Mouse (Mus musculus): ENCODE data around the gene Mapt. TPM values are rescaled to one million over a fixed set of nuclear protein-coding genes. Genes with fewer than 3 reads are reported as not detected.

The Mapt gene
- polyA plus RNA-seq, 1 experiment = 77.9 TPM

DNA sequence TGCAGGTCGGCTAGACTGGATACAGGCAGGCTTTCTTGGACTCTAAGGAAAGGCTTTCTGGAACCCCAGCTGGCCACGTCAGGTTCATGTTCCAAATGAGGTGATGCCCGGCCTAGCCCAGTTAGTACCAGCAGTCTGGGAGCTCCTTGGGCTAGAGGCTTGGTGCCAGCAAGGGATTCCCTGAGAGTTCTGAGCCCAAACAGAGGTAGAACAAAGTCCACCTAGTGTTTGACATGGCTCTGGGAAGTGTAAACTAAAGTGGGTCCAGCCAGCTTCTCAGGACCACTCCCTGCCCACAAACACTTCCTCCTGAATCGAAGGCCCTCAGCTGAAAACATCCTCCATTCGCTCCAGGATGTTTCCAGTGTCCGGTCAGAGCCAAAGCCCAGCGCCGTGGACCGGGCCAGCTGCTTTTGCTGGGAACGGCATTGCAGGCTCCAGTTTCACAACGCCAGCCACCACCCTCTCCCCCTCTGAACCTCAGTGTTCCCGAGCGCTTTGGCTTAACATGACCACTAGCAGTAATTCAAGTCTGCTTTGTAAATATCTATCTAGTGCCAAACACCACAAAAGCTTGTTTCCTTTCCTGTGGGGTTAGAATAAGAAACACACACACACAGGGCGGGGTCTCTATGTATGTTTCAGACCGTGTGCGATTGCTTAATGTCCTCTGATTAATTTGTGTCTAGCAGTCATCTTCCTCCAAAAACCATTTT, 85.7 kb downstream of the Mapt start:
- DNase-seq = peak; percentile 44
- H3K4me3 ChIP-seq (replicated peaks; ENCODE audit: extremely low read depth, low read depth, low read length) = no peak overlapping the region

DNA sequence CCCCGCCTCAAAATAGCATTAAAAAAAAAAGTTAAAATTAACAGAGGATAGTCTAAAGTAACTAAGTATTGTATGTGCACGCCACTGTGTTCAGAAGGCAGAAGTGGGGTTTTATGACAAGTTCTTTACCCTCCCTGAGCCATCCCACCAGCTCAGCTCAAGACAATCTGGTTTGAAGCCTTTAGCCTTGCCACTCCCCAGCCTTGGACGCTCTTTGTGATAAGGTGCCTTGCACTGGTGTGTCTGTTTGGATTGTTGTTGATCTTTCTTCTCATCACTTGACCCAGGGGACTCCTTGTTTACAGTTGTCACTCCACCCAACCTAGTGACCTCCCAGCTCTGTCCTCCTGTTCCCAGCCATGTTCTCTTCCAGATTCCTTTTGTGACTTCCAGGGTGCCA, 86.4 kb downstream of the Mapt start:
- Histone ChIP-seq H3K4me3 (replicated peaks; ENCODE audit: extremely low read depth, low read depth, low read length) (no peak overlapping the region), H3K4me1 (ENCODE audit: control insufficient read depth, insufficient read depth, low read length) (peaks cover 13% of the 10 kb centered on the region)
- no peak for DNase-seq
- TF ChIP-seq CTCF (IDR thresholded peaks at IDR 0.05; ENCODE audit: insufficient read depth, low read length) = no peak
- no peak for TF ChIP-seq POLR2A (IDR thresholded peaks at IDR 0.05; ENCODE audit: borderline replicate concordance, extremely low read depth, low read depth, low read length)
- 60% methylated on average over 3 of the region's 3 CpGs for WGBS

More for the DNA sequence above, 85.7 kb downstream of the Mapt start:
- peaks cover 13% of the 10 kb centered on the region for H3K4me1 ChIP-seq (ENCODE audit: control insufficient read depth, insufficient read depth, low read length)
- 28% methylated on average over 16 of the region's 16 CpGs for WGBS
- TF ChIP-seq CTCF (IDR thresholded peaks at IDR 0.05; ENCODE audit: insufficient read depth, low read length) (no peak), POLR2A (IDR thresholded peaks at IDR 0.05; ENCODE audit: borderline replicate concordance, extremely low read depth, low read depth, low read length) (no peak)

DNA sequence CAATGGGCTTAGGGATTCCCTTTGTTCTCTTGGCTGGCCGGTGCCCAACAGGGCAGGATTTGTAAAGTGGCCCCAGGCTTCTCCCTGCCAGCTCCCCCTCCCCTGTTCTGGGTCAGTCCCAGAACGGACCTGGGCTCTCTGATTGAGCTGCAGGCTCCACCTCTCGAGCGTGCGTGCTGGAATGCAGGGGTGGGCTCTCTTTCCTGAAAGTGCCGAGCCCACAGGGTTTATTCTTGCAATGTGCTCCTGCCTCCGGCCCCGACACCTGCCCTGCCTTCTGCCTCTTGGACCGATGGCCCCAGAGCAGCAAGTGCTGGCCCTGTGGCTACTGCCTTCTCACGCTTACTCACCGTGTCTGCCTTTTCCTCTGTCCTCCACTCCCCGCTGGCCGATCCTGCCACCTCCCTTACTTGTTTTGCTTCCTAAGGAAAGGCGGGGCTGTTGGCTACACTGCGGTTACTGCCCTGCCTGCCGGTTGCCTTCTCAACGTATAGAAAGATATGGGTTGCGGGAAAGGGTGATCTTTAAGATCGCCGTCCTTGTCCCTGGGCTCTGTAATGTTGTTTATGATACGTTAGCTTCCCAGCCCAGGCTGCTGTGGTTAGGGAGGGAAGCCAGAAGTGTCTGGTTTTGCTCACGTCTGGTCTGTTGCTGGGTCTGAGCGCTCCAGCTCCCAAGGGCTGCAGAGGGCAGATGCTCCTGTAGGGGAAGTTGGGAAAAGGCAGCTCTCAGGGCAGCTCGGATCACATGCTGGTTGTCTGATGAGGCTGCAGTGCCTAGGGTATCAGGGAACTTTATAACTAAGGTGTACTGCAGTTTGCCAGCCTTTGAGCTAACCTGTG, 88.0 kb downstream of the Mapt start:
- 8% methylated on average over 24 of the region's 24 CpGs for WGBS
- H3K4me3 ChIP-seq (replicated peaks; ENCODE audit: extremely low read depth, low read depth, low read length) = peak overlapping the region; percentile 58
- TF ChIP-seq POLR2A (IDR thresholded peaks at IDR 0.05; ENCODE audit: borderline replicate concordance, extremely low read depth, low read depth, low read length) = no peak
- no peak for TF ChIP-seq CTCF (IDR thresholded peaks at IDR 0.05; ENCODE audit: insufficient read depth, low read length)
- H3K4me1 ChIP-seq (ENCODE audit: control insufficient read depth, insufficient read depth, low read length) = peaks cover 13% of the 10 kb centered on the region
- DNase-seq = peak; percentile 43

- 67% methylated on average over 5 of the region's 5 CpGs for WGBS
- no peak for TF ChIP-seq CTCF (IDR thresholded peaks at IDR 0.05; ENCODE audit: insufficient read depth, low read length)
- TF ChIP-seq POLR2A (IDR thresholded peaks at IDR 0.05; ENCODE audit: borderline replicate concordance, extremely low read depth, low read depth, low read length) = no peak
- Histone ChIP-seq H3K4me3 (replicated peaks; ENCODE audit: extremely low read depth, low read depth, low read length) (no peak overlapping the region), H3K4me1 (ENCODE audit: control insufficient read depth, insufficient read depth, low read length) (peaks cover 13% of the 10 kb centered on the region)
- DNase-seq = no peak
Observed at GRCm38 (mm10) chr11:104320511-104320910, 89.3 kb downstream of the Mapt start.

DNA sequence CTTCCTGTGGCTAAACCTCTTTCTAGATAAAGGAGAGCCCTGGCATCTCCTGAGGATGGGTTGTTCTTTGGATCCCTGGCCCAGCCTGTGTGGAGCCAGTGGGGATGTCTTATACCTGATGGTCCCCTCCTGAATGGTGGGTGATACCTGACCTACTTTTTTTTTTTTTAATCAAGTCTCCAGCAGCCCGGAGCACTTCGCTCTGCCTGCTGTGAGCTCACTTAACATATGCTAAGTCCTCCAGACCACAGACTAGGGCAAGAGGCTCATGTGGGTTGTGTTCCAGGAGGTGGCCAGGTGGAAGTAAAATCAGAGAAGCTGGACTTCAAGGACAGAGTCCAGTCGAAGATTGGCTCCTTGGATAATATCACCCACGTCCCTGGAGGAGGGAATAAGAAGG, 91.0 kb downstream of the Mapt start:
- H3K4me3 ChIP-seq (replicated peaks; ENCODE audit: extremely low read depth, low read depth, low read length) = no peak overlapping the region
- DNase-seq = no peak
- 47% methylated on average over 4 of the region's 4 CpGs for WGBS

GRCm38 (mm10) chr11:104327462-104327861, 96.3 kb downstream of the Mapt start:
- Histone ChIP-seq H3K4me1 (ENCODE audit: control insufficient read depth, insufficient read depth, low read length) (no peaks in the 10 kb centered on the region), H3K4me3 (replicated peaks; ENCODE audit: extremely low read depth, low read depth, low read length) (no peak overlapping the region)
- TF ChIP-seq CTCF (IDR thresholded peaks at IDR 0.05; ENCODE audit: insufficient read depth, low read length) (no peak), POLR2A (IDR thresholded peaks at IDR 0.05; ENCODE audit: borderline replicate concordance, extremely low read depth, low read depth, low read length) (no peak)
- WGBS = 100% methylated on average over 1 of the region's 1 CpGs
- no peak for DNase-seq

More for the DNA sequence above, 91.0 kb downstream of the Mapt start:
- TF ChIP-seq CTCF (IDR thresholded peaks at IDR 0.05; ENCODE audit: insufficient read depth, low read length) (no peak), POLR2A (IDR thresholded peaks at IDR 0.05; ENCODE audit: borderline replicate concordance, extremely low read depth, low read depth, low read length) (no peak)
- H3K4me1 ChIP-seq (ENCODE audit: control insufficient read depth, insufficient read depth, low read length) = peaks cover 7% of the 10 kb centered on the region; the same call in 1 of the 2 replicates

- 73% methylated on average over 6 of the region's 6 CpGs for WGBS
- H3K4me1 ChIP-seq (ENCODE audit: control insufficient read depth, insufficient read depth, low read length) = no peaks in the 10 kb centered on the region
- TF ChIP-seq CTCF (IDR thresholded peaks at IDR 0.05; ENCODE audit: insufficient read depth, low read length) (no peak), POLR2A (IDR thresholded peaks at IDR 0.05; ENCODE audit: borderline replicate concordance, extremely low read depth, low read depth, low read length) (no peak)
- DNase-seq = no peak
- H3K4me3 ChIP-seq (replicated peaks; ENCODE audit: extremely low read depth, low read depth, low read length) = no peak overlapping the region
Observed at GRCm38 (mm10) chr11:104327946-104328345, 96.8 kb downstream of the Mapt start.

DNA sequence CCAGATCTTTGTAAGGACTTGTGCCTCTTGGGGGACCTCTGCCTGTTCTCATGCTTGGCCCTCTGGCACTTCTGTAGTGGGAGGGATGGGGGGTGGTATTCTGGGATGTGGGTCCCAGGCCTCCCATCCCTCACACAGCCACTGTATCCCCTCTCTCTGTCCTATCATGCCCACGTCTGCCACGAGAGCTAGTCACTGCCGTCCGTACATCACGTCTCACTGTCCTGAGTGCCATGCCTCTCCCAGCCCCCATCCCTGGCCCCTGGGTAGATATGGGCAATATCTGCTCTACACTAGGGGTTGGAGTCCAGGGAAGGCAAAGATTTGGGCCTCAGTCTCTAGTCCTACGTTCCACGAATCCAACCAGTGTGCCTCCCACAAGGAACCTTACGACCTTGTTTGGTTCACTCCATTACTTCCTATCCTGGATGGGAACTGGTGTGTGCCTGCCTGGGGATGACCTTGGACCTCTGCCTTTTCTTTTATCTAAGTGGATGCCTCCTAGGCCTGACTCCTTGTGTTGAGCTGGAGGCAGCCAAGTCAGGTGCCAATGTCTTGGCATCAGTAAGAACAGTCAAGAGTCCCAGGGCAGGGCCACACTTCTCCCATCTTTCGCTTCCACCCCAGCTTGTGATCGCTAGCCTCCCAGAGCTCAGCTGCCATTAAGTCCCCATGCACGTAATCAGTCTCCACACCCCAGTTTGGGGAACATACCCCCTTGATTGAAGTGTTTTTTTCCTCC, 98.2 kb downstream of the Mapt start:
- no peak overlapping the region for H3K4me3 ChIP-seq (replicated peaks; ENCODE audit: extremely low read depth, low read depth, low read length)
- DNase-seq = no peak
- TF ChIP-seq POLR2A (IDR thresholded peaks at IDR 0.05; ENCODE audit: borderline replicate concordance, extremely low read depth, low read depth, low read length) = no peak
- no peak for TF ChIP-seq CTCF (IDR thresholded peaks at IDR 0.05; ENCODE audit: insufficient read depth, low read length)
- H3K4me1 ChIP-seq (ENCODE audit: control insufficient read depth, insufficient read depth, low read length) = no peaks in the 10 kb centered on the region
- WGBS = 75% methylated on average over 11 of the region's 11 CpGs

- Histone ChIP-seq H3K4me1 (ENCODE audit: control insufficient read depth, insufficient read depth, low read length) (no peaks in the 10 kb centered on the region), H3K4me3 (replicated peaks; ENCODE audit: extremely low read depth, low read depth, low read length) (no peak overlapping the region)
- WGBS = 78% methylated on average over 4 of the region's 4 CpGs
- TF ChIP-seq CTCF (IDR thresholded peaks at IDR 0.05; ENCODE audit: insufficient read depth, low read length) (no peak), POLR2A (IDR thresholded peaks at IDR 0.05; ENCODE audit: borderline replicate concordance, extremely low read depth, low read depth, low read length) (no peak)
- no peak for DNase-seq
Observed at GRCm38 (mm10) chr11:104330151-104330550, 99.0 kb downstream of the Mapt start.
